In genomic region chr17:24724184-24724583, GRCm38 (mm10) we compare ENCODE assay signal across 8 mouse cellular contexts. TPM values are rescaled to one million over a fixed set of nuclear protein-coding genes. Genes with fewer than 3 reads are reported as not detected.
A peak's percentile ranks its signal among the peaks of the same experiment; 100 is the strongest.
DNase-seq lines count a peak whose midpoint lies in the region; ATAC-seq and TF ChIP-seq lines count a peak whose summit lies in the region.

Ndufb10 (minus strand) TSS chr17:24724478.

- H3K9me3 ChIP-seq in E14TG2a.4 (ENCODE audit: low read length), result no peaks in the 10 kb centered on the region
- no peaks in the 10 kb centered on the region for H3K9me3 ChIP-seq in forebrain, embryonic 13.5 days (replicated peaks)
- no peaks in the 10 kb centered on the region for H3K9me3 ChIP-seq in liver, postnatal 0 days (ENCODE audit: low read length)
- H3K9me3 ChIP-seq in neural tube, embryonic 14.5 days (ENCODE audit: control insufficient read depth, low read length), result no peaks in the 10 kb centered on the region

- peak within 1 kb of the TSS; percentile 94 for H3K4me2 ChIP-seq in forebrain, embryonic 13.5 days
- H3K4me2 ChIP-seq in liver, postnatal 0 days (ENCODE audit: low read depth, low read length), result peak within 1 kb of the TSS; percentile 88
- H3K4me2 ChIP-seq in neural tube, embryonic 14.5 days (ENCODE audit: low read depth, low read length), result peak within 1 kb of the TSS; percentile 81

- H3K4me1 ChIP-seq in E14TG2a.4 (replicated peaks; ENCODE audit: low read depth, low read length), result peaks cover 53% of the 10 kb centered on the region
- peaks cover 31% of the 10 kb centered on the region for H3K4me1 ChIP-seq in forebrain, embryonic 13.5 days
- H3K4me1 ChIP-seq in liver, postnatal 0 days (ENCODE audit: insufficient read depth), result peaks cover 25% of the 10 kb centered on the region
- H3K4me1 ChIP-seq in neural tube, embryonic 14.5 days (ENCODE audit: control insufficient read depth, insufficient read depth, low read length), result peaks cover 24% of the 10 kb centered on the region

- peak within 1 kb of the TSS; percentile 96 for H3K9ac ChIP-seq in forebrain, embryonic 13.5 days
- peak within 1 kb of the TSS; percentile 94 for H3K9ac ChIP-seq in liver, postnatal 0 days (replicated peaks)
- H3K9ac ChIP-seq in neural tube, embryonic 14.5 days (replicated peaks; ENCODE audit: low read depth, low read length), result peak within 1 kb of the TSS; percentile 86

- peaks cover 24% of the 10 kb centered on the region for H3K36me3 ChIP-seq in E14TG2a.4 (ENCODE audit: insufficient read depth, low read length)
- H3K36me3 ChIP-seq in forebrain, embryonic 13.5 days (ENCODE audit: poor library complexity, severe bottlenecking), result peaks cover 17% of the 10 kb centered on the region
- H3K36me3 ChIP-seq in liver, postnatal 0 days (replicated peaks; ENCODE audit: insufficient read depth, low read length), result peaks cover 16% of the 10 kb centered on the region
- H3K36me3 ChIP-seq in neural tube, embryonic 14.5 days (ENCODE audit: control insufficient read depth, insufficient read depth, low read length), result peaks cover 14% of the 10 kb centered on the region

- no peaks in the 10 kb centered on the region for H3K27me3 ChIP-seq in E14TG2a.4 (ENCODE audit: insufficient read depth, low read length)
- H3K27me3 ChIP-seq in forebrain, embryonic 13.5 days, result peaks cover 10% of the 10 kb centered on the region
- no peaks in the 10 kb centered on the region for H3K27me3 ChIP-seq in liver, postnatal 0 days (ENCODE audit: insufficient read depth, low read length)
- H3K27me3 ChIP-seq in neural tube, embryonic 14.5 days (ENCODE audit: control insufficient read depth, insufficient read depth, low read length), result no peaks in the 10 kb centered on the region

- TF ChIP-seq EP300 in liver, postnatal 0 days (IDR thresholded peaks at IDR 0.05; ENCODE audit: low read depth), result no peak

- TF ChIP-seq CTCF in E14TG2a.4 (conservative IDR thresholded peaks at IDR 0.05; ENCODE audit: low read length), result peak; percentile 93
- peak; percentile 100 for TF ChIP-seq CTCF in liver, postnatal 0 days (IDR thresholded peaks at IDR 0.05; ENCODE audit: low read depth)

- H3K27ac ChIP-seq in forebrain, embryonic 13.5 days, result peak within 1 kb of the TSS; percentile 65
- H3K27ac ChIP-seq in liver, postnatal 0 days (ENCODE audit: low read depth), result peak within 1 kb of the TSS; percentile 85
- H3K27ac ChIP-seq in neural tube, embryonic 14.5 days (ENCODE audit: low read depth, low read length), result peak within 1 kb of the TSS; percentile 81

- H3K4me3 ChIP-seq in E14TG2a.4 (replicated peaks; ENCODE audit: low read length), result peak within 1 kb of the TSS; percentile 93
- peak within 1 kb of the TSS; percentile 82 for H3K4me3 ChIP-seq in forebrain, embryonic 13.5 days
- peak within 1 kb of the TSS; percentile 73 for H3K4me3 ChIP-seq in liver, postnatal 0 days (ENCODE audit: low read depth, low read length)
- peak within 1 kb of the TSS; percentile 76 for H3K4me3 ChIP-seq in neural tube, embryonic 14.5 days (ENCODE audit: low read depth, low read length)

- WGBS in forebrain, embryonic 13.5 days, result under 1% methylated on average over 30 of the region's 30 CpGs
- under 1% methylated on average over 30 of the region's 30 CpGs for WGBS in large intestine, adult 2 months
- WGBS in liver, postnatal 0 days (ENCODE audit: insufficient replicate concordance), result 0% methylated on average over 30 of the region's 30 CpGs
- WGBS in neural tube, embryonic 14.5 days, result 0% methylated on average over 30 of the region's 30 CpGs

- peak; percentile 74 for ATAC-seq in forebrain, embryonic 13.5 days
- peak; percentile 70 for ATAC-seq in liver, postnatal 0 days
- peak; percentile 62 for ATAC-seq in neural tube, embryonic 14.5 days (ENCODE audit: low read depth)

- DNase-seq in c-Kit-positive CD71-positive TER-119-positive erythroid progenitor cells, embryonic 14.5 days (ENCODE audit: low spot score), result peak; percentile 95
- peak; percentile 97 to 99 for DNase-seq in heart, postnatal 10 days
- peak; percentile 75 for DNase-seq in large intestine, adult 2 months (ENCODE audit: low read depth, low spot score)
- peak; percentile 98 for DNase-seq in liver, postnatal 0 days
- DNase-seq in testis, postnatal 10 days (ENCODE audit: low spot score), result peak; percentile 98

- intact Hi-C loops in heart, postnatal 10 days (cut with DNase I), result no loop called here

RNA-seq across cellular contexts. Expression of gene Ndufb10, which starts in this region (rescaled TPM):
- polyA plus RNA-seq in forebrain, embryonic 13.5 days (2015; fragmentation: Nextera tagmentation; extraction: Ambion mirVana), result 232 and 253 TPM in 2 replicates
- total RNA-seq in heart, postnatal 10 days (2021), result 100 to 1,000 TPM; 845 to 899 TPM
- polyA plus RNA-seq in large intestine, adult 2 months (2012; rRNA removed), result 371 and 397 TPM in 2 replicates
- 355 TPM in 2 replicates for polyA plus RNA-seq in liver, postnatal 0 days (2015; fragmentation: Nextera tagmentation; extraction: Ambion mirVana)
- 296 and 349 TPM in 2 replicates for polyA plus RNA-seq in neural tube, embryonic 14.5 days (2014; fragmentation: Nextera tagmentation; extraction: Ambion mirVana)

Comparison
In these comparisons a context has a peak if more than half of its experiments do, and no peak if none do; other contexts are left out.
1. Peak in every context shown above with its lines: DNase-seq, ATAC-seq, H3K4me3 ChIP-seq and H3K27ac ChIP-seq.